Mouse (Mus musculus): ENCODE measurements around the gene Inca1. TPM values are rescaled to one million over a fixed set of nuclear protein-coding genes. Genes with fewer than 3 reads are reported as not detected.

The Inca1 gene
- polyA plus RNA-seq, 1 experiment: 0.42 TPM

DNA sequence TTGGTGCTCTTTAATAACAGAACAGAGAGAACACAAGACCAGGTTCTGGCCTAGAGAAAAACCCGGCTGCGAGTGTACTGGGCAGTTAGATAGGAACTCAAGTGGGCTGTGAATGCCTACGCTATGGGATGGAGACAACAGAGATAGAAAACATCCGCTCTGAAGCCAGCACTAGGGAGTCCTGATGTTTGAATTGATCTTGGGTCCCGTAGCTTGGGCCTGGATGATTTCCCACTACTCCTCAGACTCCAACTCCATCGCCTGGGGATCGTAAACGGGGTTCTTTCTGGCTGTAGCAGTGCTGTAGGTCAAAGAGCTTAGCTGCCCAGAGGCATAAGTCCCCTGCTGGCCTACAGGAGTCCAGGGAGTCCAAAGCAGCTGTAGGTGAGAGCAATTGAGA lies 11.6 kb downstream of the Inca1 start:
- Histone ChIP-seq H3K4me3 (ENCODE audit: insufficient read depth, poor library complexity, severe bottlenecking) (peak overlapping the region; percentile 72), H3K79me3 (ENCODE audit: low read depth) (no peaks in the 10 kb centered on the region), H3K36me3 (ENCODE audit: control insufficient read depth, insufficient read depth) (peaks cover 19% of the 10 kb centered on the region), H3K79me2 (ENCODE audit: control insufficient read depth, insufficient read depth) (peaks cover 10% of the 10 kb centered on the region), H3K27me3 (ENCODE audit: control insufficient read depth, insufficient read depth, insufficient read length) (no peaks in the 10 kb centered on the region), H3ac (ENCODE audit: control insufficient read depth, insufficient read length, low read depth) (peak overlapping the region; percentile 85)
- no peak for TF ChIP-seq FOSL1 (IDR thresholded peaks at IDR 0.05; ENCODE audit: insufficient read depth, low read length, poor library complexity, severe bottlenecking)
- no peak for TF ChIP-seq MAX (IDR thresholded peaks at IDR 0.05)
- no peak for TF ChIP-seq CEBPB (IDR thresholded peaks at IDR 0.05; ENCODE audit: low read depth)
- no peak for TF ChIP-seq CTCF (IDR thresholded peaks at IDR 0.05; ENCODE audit: control insufficient read depth, insufficient read depth, insufficient read length)
- TF ChIP-seq MYOG (IDR thresholded peaks at IDR 0.05; ENCODE audit: control insufficient read depth, extremely low read depth, insufficient read length): no peak
- TF ChIP-seq MYOD1 (IDR thresholded peaks at IDR 0.05; ENCODE audit: control insufficient read depth, insufficient read length, low read depth): no peak

DNA sequence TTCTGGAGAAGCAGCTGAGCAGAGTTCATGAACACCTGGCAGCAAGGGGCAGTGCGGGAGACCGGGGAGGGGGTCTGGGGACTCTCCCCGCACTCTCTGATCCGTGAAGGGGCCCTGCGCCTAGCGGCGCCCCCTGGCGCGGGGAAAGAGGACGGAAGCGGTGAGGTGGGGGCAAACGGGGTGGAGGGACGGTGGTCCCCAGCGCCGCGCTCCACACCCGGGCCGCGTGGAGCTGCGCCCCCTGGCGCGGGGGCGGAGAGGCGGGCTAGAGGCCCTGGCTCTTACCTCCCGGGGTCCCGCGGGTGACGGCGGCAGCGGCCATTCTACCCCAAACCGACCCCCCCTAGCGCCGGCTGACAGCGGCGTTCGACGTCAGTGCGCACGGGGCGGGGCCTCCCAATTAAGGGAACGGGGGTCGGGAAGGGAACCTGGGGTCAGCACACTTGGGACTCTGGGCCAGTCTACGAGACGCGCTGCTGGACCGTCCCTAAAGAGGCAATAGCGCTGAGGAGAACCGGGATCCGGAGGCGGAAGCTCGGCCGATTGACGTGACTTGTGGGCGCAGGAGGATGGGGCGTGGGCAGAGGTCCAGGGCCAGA lies 12.3 kb downstream of the Inca1 start, which contains the start of gene Camta2:
TSS of gene Camta2 (minus strand) at position 505 of the 599 bp plus-strand sequence.
- TF ChIP-seq CTCF (IDR thresholded peaks at IDR 0.05; ENCODE audit: control insufficient read depth, insufficient read depth, insufficient read length): peak; percentile 72
- no peak for TF ChIP-seq MYOG (IDR thresholded peaks at IDR 0.05; ENCODE audit: control insufficient read depth, extremely low read depth, insufficient read length)
- Histone ChIP-seq H3K79me2 (ENCODE audit: control insufficient read depth, insufficient read depth) (peaks cover 10% of the 10 kb centered on the region), H3K4me3 (ENCODE audit: insufficient read depth, poor library complexity, severe bottlenecking) (peak within 1 kb of the TSS; percentile 72), H3ac (ENCODE audit: control insufficient read depth, insufficient read length, low read depth) (peak within 1 kb of the TSS; percentile 85), H3K79me3 (ENCODE audit: low read depth) (no peaks in the 10 kb centered on the region), H3K27me3 (ENCODE audit: control insufficient read depth, insufficient read depth, insufficient read length) (no peaks in the 10 kb centered on the region), H3K36me3 (ENCODE audit: control insufficient read depth, insufficient read depth) (peaks cover 26% of the 10 kb centered on the region)

DNA sequence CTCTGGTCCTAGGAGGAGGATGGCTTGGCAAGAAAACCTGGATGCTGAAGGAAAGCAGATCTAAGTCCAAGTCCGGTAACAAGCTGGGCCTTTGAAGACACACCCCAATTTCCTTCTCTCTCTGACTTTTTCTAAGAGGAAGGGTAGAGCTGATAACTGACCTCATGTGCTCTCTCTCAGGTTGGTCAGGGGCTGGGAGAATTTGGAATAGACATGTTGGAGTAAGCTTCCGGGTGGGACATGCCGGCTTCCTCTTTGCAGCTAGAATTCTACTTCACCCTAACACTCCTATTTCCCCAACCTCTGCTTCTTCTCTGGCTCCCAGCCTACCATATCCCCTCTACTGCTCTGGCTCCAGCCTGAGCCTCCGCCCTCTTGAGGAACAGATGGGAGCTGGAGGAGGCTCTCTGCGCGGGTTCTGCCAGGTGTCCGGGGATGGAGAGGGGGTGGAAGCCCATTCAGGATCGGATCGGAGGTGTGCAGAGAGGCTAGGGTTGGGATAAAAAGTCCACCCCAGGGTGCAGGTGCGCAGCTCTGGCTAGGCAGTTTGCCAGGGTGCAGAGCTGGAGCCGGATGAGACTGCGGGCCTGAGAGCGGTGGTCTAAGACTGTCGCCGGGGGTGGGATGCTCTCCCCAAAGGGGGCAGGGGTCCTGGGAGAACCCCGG lies 12.9 kb downstream of the Inca1 start:
- no peak for TF ChIP-seq MAX (IDR thresholded peaks at IDR 0.05)
- TF ChIP-seq CTCF (IDR thresholded peaks at IDR 0.05; ENCODE audit: control insufficient read depth, insufficient read depth, insufficient read length): no peak
- TF ChIP-seq FOSL1 (IDR thresholded peaks at IDR 0.05; ENCODE audit: insufficient read depth, low read length, poor library complexity, severe bottlenecking): no peak
- no peak for TF ChIP-seq USF1 (IDR thresholded peaks at IDR 0.05; ENCODE audit: low read depth)
- TF ChIP-seq MYOG (IDR thresholded peaks at IDR 0.05; ENCODE audit: control insufficient read depth, extremely low read depth, insufficient read length): no peak
- no peak for TF ChIP-seq CEBPB (IDR thresholded peaks at IDR 0.05; ENCODE audit: low read depth)
- no peak for TF ChIP-seq MYOD1 (IDR thresholded peaks at IDR 0.05; ENCODE audit: control insufficient read depth, insufficient read length, low read depth)
- H3K36me3 ChIP-seq (ENCODE audit: control insufficient read depth, insufficient read depth): peaks cover 32% of the 10 kb centered on the region
- peak overlapping the region; percentile 85 for H3ac ChIP-seq (ENCODE audit: control insufficient read depth, insufficient read length, low read depth)
- peak overlapping the region; percentile 72 for H3K4me3 ChIP-seq (ENCODE audit: insufficient read depth, poor library complexity, severe bottlenecking)
- H3K79me3 ChIP-seq (ENCODE audit: low read depth): no peaks in the 10 kb centered on the region
- H3K79me2 ChIP-seq (ENCODE audit: control insufficient read depth, insufficient read depth): peaks cover 10% of the 10 kb centered on the region
- H3K27me3 ChIP-seq (ENCODE audit: control insufficient read depth, insufficient read depth, insufficient read length): no peaks in the 10 kb centered on the region

DNA sequence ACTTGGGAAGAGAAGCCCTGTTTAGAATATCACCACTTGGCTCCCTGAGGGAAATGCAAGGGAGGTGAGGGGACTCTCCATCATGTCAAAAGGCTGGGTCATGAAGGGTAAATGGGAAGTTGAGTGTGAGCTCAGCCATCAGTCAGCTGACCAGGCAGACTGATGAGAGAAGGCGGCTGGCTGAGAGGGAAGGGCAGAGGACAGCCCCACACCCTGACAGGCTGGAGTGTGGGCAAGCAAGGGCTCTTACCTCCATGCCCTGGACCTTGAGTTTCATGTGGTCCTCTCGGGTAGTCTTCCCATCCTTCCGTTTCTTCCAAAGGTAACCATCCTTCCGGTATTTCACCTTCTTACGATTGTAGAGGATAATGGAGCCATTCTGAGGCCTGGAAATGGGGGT lies 16.3 kb downstream of the Inca1 start:
- Histone ChIP-seq H3K36me3 (ENCODE audit: control insufficient read depth, insufficient read depth) (peaks cover 47% of the 10 kb centered on the region), H3K27me3 (ENCODE audit: control insufficient read depth, insufficient read depth, insufficient read length) (no peaks in the 10 kb centered on the region), H3K79me2 (ENCODE audit: control insufficient read depth, insufficient read depth) (peaks cover 8% of the 10 kb centered on the region), H3ac (ENCODE audit: control insufficient read depth, insufficient read length, low read depth) (no peak overlapping the region), H3K79me3 (ENCODE audit: low read depth) (no peaks in the 10 kb centered on the region), H3K4me3 (ENCODE audit: insufficient read depth, poor library complexity, severe bottlenecking) (no peak overlapping the region)
- no peak for TF ChIP-seq MYOD1 (IDR thresholded peaks at IDR 0.05; ENCODE audit: control insufficient read depth, insufficient read length, low read depth)
- no peak for TF ChIP-seq MAX (IDR thresholded peaks at IDR 0.05)
- TF ChIP-seq MYOG (IDR thresholded peaks at IDR 0.05; ENCODE audit: control insufficient read depth, extremely low read depth, insufficient read length): no peak
- no peak for TF ChIP-seq FOSL1 (IDR thresholded peaks at IDR 0.05; ENCODE audit: insufficient read depth, low read length, poor library complexity, severe bottlenecking)
- no peak for TF ChIP-seq CTCF (IDR thresholded peaks at IDR 0.05; ENCODE audit: control insufficient read depth, insufficient read depth, insufficient read length)
- TF ChIP-seq USF1 (IDR thresholded peaks at IDR 0.05; ENCODE audit: low read depth): no peak

DNA sequence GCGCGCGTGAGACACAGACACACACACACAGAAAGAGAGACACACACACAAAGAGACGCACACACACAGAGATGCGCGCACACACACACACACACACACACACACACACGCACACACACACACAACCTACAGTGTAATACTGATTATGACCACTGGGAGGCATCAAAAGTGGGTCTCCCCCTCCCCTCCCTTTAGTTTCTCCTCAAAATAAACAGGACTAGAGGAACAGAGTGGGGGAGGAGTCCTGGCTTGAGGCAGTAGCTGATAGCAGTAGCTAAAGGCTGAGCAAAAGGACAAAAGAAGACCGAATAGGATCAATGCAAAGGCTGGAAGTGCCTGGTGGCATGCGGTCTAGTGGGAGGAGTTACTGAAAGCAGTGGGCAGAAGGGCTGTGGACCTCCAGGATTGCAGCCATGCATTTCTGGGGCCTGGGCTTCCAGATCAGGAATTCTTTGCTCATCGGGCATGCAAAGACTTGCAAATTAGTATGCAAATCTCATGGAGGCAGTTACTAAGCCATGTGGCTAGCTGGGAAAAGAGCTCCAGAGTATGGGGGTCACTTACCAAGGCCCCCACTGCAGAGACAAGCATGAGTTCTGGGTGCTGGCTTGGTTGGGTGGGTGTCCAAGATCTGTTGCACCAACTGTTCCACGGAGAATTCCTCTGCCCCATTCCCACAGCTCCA lies 17.9 kb downstream of the Inca1 start:
- H3K27me3 ChIP-seq (ENCODE audit: control insufficient read depth, insufficient read depth, insufficient read length): no peaks in the 10 kb centered on the region
- H3K79me2 ChIP-seq (ENCODE audit: control insufficient read depth, insufficient read depth): no peaks in the 10 kb centered on the region
- no peak overlapping the region for H3K4me3 ChIP-seq (ENCODE audit: insufficient read depth, poor library complexity, severe bottlenecking)
- H3ac ChIP-seq (ENCODE audit: control insufficient read depth, insufficient read length, low read depth): no peak overlapping the region
- TF ChIP-seq CTCF (IDR thresholded peaks at IDR 0.05; ENCODE audit: control insufficient read depth, insufficient read depth, insufficient read length) (no peak), MAX (IDR thresholded peaks at IDR 0.05) (no peak), MYOG (IDR thresholded peaks at IDR 0.05; ENCODE audit: control insufficient read depth, extremely low read depth, insufficient read length) (no peak), CEBPB (IDR thresholded peaks at IDR 0.05; ENCODE audit: low read depth) (no peak), MYOD1 (IDR thresholded peaks at IDR 0.05; ENCODE audit: control insufficient read depth, insufficient read length, low read depth) (no peak), USF1 (IDR thresholded peaks at IDR 0.05; ENCODE audit: low read depth) (no peak), FOSL1 (IDR thresholded peaks at IDR 0.05; ENCODE audit: insufficient read depth, low read length, poor library complexity, severe bottlenecking) (no peak)
- H3K36me3 ChIP-seq (ENCODE audit: control insufficient read depth, insufficient read depth): peaks cover 49% of the 10 kb centered on the region
- no peaks in the 10 kb centered on the region for H3K79me3 ChIP-seq (ENCODE audit: low read depth)

All from C2C12 (cell line).